Mouse (Mus musculus) urinary bladder, adult 18-20 months (tissue): Measurements from ENCODE around the gene Thada.
"Not testable (repeated sequence)": the region's sequence is repeated elsewhere in the genome, so short reads cannot be mapped to it uniquely, and the experiment has no call there.

Experiments used
- DNase-seq, 2 experiments: peaks; one replicate each; pipeline ENCODE4 v3.0.0; 2022; ENCODE audit warnings: low spot score in 2 of 2, mixed read lengths in 2 of 2

Thada gene

GRCm38 (mm10) chr17:84261010-84261409, 205.0 kb downstream of the Thada start:
- DNase-seq, result no peak

GRCm38 (mm10) chr17:84260226-84260625, 205.8 kb downstream of the Thada start:
- no peak for DNase-seq

- DNase-seq, result no peak
These were observed 207.3 kb downstream of the Thada start for GRCm38 (mm10) chr17:84258638-84259261.

- no peak for DNase-seq
These were observed 208.0 kb downstream of the Thada start for GRCm38 (mm10) chr17:84257927-84258532.

- no peak for DNase-seq
These were observed 209.7 kb downstream of the Thada start for GRCm38 (mm10) chr17:84256278-84256819.

GRCm38 (mm10) chr17:84255841-84256240, 210.2 kb downstream of the Thada start:
- DNase-seq, result no peak

- no peak for DNase-seq
These were observed 214.6 kb downstream of the Thada start for GRCm38 (mm10) chr17:84251426-84251825.

GRCm38 (mm10) chr17:84244182-84244920, 221.7 kb downstream of the Thada start:
- DNase-seq, result no peak

- DNase-seq, result no peak
These were observed 222.2 kb downstream of the Thada start for GRCm38 (mm10) chr17:84243759-84244158.

GRCm38 (mm10) chr17:84241308-84241957, 224.6 kb downstream of the Thada start:
- DNase-seq, result no peak

- DNase-seq, result no peak
These were observed 226.2 kb downstream of the Thada start for GRCm38 (mm10) chr17:84239679-84240292.

- DNase-seq, result no peak
These were observed 227.8 kb downstream of the Thada start for GRCm38 (mm10) chr17:84238174-84238573.

GRCm38 (mm10) chr17:84236781-84237557, 229.0 kb downstream of the Thada start:
- no peak for DNase-seq

- no peak for DNase-seq
These were observed 230.5 kb downstream of the Thada start for GRCm38 (mm10) chr17:84235399-84235928.

GRCm38 (mm10) chr17:84234785-84235184, 231.2 kb downstream of the Thada start:
- DNase-seq, result not testable (repeated sequence)

- no peak for DNase-seq
These were observed 232.2 kb downstream of the Thada start for GRCm38 (mm10) chr17:84233758-84234157.

- DNase-seq, result no peak
These were observed 234.6 kb downstream of the Thada start for GRCm38 (mm10) chr17:84231361-84231760.

- no peak for DNase-seq
These were observed 237.8 kb downstream of the Thada start for GRCm38 (mm10) chr17:84228223-84228622.

GRCm38 (mm10) chr17:84226681-84227080, 239.3 kb downstream of the Thada start:
- no peak for DNase-seq

GRCm38 (mm10) chr17:84226231-84226630, 239.8 kb downstream of the Thada start:
- DNase-seq, result no peak
